Mouse (Mus musculus): ENCODE results near the gene Ankrd66.

GRCm38 (mm10) chr17:43567593-43567991 is 24.2 kb upstream of the Ankrd66 start:
- TF ChIP-seq POLR2A (IDR thresholded peaks at IDR 0.05; ENCODE audit: borderline replicate concordance, insufficient read depth, low read length), result no peak
- no peak for TF ChIP-seq CTCF (IDR thresholded peaks at IDR 0.05; ENCODE audit: borderline replicate concordance, insufficient read depth, low read depth, low read length)
